21 mouse cellular contexts compared by ENCODE assay signal in the genomic region with DNA sequence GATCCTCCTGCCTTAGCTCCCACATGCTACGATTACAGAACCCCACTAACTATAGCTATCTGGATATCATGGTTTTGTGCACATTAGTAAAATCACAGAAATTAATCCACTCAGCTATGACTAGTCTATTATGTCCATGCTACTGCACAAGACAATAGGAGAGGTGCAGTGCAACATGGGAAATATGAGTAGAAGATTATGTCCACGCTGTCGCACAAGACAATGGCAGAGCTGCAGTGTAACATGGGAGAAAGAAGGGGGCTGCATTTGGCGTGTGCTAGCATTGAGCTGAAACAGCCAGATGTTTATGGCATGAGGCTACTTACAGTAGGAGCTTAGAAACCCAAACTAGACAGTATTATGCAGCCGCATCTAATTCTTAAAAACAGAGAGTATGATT. TPM values are rescaled to one million over a fixed set of nuclear protein-coding genes. Genes with fewer than 3 reads are reported as not detected.
A peak's percentile ranks its signal among the peaks of the same experiment; 100 is the strongest.
DNase-seq lines count a peak whose midpoint lies in the region; ATAC-seq and TF ChIP-seq lines count a peak whose summit lies in the region.
"Had no signal": no experiment of that assay in that cellular context is flagged by ENCODE, and none has a peak within 500 bp of the region (broad histone marks: within the 10 kb centered on the region; RNA-seq: fewer than 3 reads in every experiment).

No protein-coding gene starts in this region.

- H3K4me1 ChIP-seq in forebrain, embryonic 15.5 days: no peaks in the 10 kb centered on the region
- H3K4me1 ChIP-seq in forebrain, postnatal 0 days (ENCODE audit: insufficient read depth): no peaks in the 10 kb centered on the region
- H3K4me1 ChIP-seq in hindbrain, postnatal 0 days (ENCODE audit: insufficient read depth, low read length): no peaks in the 10 kb centered on the region
- no peaks in the 10 kb centered on the region for H3K4me1 ChIP-seq in hindbrain, embryonic 11.5 days (replicated peaks; ENCODE audit: control insufficient read depth, insufficient read depth, low read length)
- H3K4me1 ChIP-seq in neural tube, embryonic 11.5 days (ENCODE audit: control insufficient read depth, insufficient read depth, low read length): no peaks in the 10 kb centered on the region
- no peaks in the 10 kb centered on the region; the same call in 1 of the 2 replicates for H3K4me1 ChIP-seq in neural tube, embryonic 15.5 days
- H3K4me1 ChIP-seq: embryonic facial prominence, embryonic 12.5 days; forebrain, embryonic 13.5 days; intestine, embryonic 15.5 days had no signal

- ATAC-seq in forebrain, embryonic 15.5 days (replicated peaks): peak; percentile 38; the same call in 1 of the 2 replicates
- ATAC-seq in forebrain, postnatal 0 days: no peak
- peak; percentile 30; the same call in 1 of the 2 replicates for ATAC-seq in hindbrain, postnatal 0 days
- ATAC-seq in hindbrain, embryonic 11.5 days (ENCODE audit: low FRiP score): no peak
- ATAC-seq in neural tube, embryonic 11.5 days (ENCODE audit: insufficient read depth, low FRiP score, low TSS enrichment): 0 out of 2 replicates have a peak, but pooled peaks have one; percentile 13
- no peak for ATAC-seq in neural tube, embryonic 15.5 days (ENCODE audit: low FRiP score)
- ATAC-seq: forebrain, embryonic 13.5 days; intestine, embryonic 15.5 days had no signal

- H3K4me3 ChIP-seq in forebrain, embryonic 15.5 days: no peak overlapping the region
- H3K4me3 ChIP-seq in forebrain, postnatal 0 days (ENCODE audit: low read depth, low read length): no peak overlapping the region
- no peak overlapping the region for H3K4me3 ChIP-seq in hindbrain, postnatal 0 days (ENCODE audit: low read length)
- no peak overlapping the region for H3K4me3 ChIP-seq in hindbrain, embryonic 11.5 days (ENCODE audit: low read depth, low read length)
- no peak overlapping the region for H3K4me3 ChIP-seq in neural tube, embryonic 11.5 days (ENCODE audit: low read depth, low read length)
- H3K4me3 ChIP-seq in neural tube, embryonic 15.5 days (replicated peaks): no peak overlapping the region
- H3K4me3 ChIP-seq: embryonic facial prominence, embryonic 12.5 days; forebrain, embryonic 13.5 days; heart, embryonic 10.5 days; intestine, embryonic 15.5 days had no signal

- H3K27ac ChIP-seq in forebrain, embryonic 15.5 days (replicated peaks): no peak overlapping the region
- H3K27ac ChIP-seq in forebrain, postnatal 0 days (ENCODE audit: low read depth, low read length): no peak overlapping the region
- H3K27ac ChIP-seq in hindbrain, postnatal 0 days: no peak overlapping the region
- no peak overlapping the region for H3K27ac ChIP-seq in hindbrain, embryonic 11.5 days (ENCODE audit: low read depth, low read length)
- H3K27ac ChIP-seq in neural tube, embryonic 11.5 days (ENCODE audit: low read depth, low read length): no peak overlapping the region
- H3K27ac ChIP-seq in neural tube, embryonic 15.5 days (replicated peaks): no peak overlapping the region
- H3K27ac ChIP-seq: embryonic facial prominence, embryonic 12.5 days; forebrain, embryonic 13.5 days; heart, embryonic 10.5 days; intestine, embryonic 15.5 days had no signal

- 79% methylated on average over 5 of the region's 5 CpGs for WGBS in forebrain, embryonic 15.5 days
- WGBS in forebrain, postnatal 0 days: 73% methylated on average over 5 of the region's 5 CpGs
- WGBS in hindbrain, postnatal 0 days: 65% methylated on average over 5 of the region's 5 CpGs
- 82% methylated on average over 5 of the region's 5 CpGs for WGBS in hindbrain, embryonic 11.5 days
- WGBS in neural tube, embryonic 11.5 days: 89% methylated on average over 5 of the region's 5 CpGs
- WGBS in neural tube, embryonic 15.5 days: 72% methylated on average over 5 of the region's 5 CpGs

- no peak overlapping the region for H3K9ac ChIP-seq in forebrain, embryonic 15.5 days (replicated peaks)
- no peak overlapping the region for H3K9ac ChIP-seq in forebrain, postnatal 0 days
- H3K9ac ChIP-seq in hindbrain, postnatal 0 days (replicated peaks; ENCODE audit: low read length): no peak overlapping the region
- H3K9ac ChIP-seq in hindbrain, embryonic 11.5 days (ENCODE audit: low read depth, low read length): no peak overlapping the region
- no peak overlapping the region for H3K9ac ChIP-seq in neural tube, embryonic 11.5 days (ENCODE audit: low read length)
- H3K9ac ChIP-seq in neural tube, embryonic 15.5 days (replicated peaks): no peak overlapping the region
- H3K9ac ChIP-seq: embryonic facial prominence, embryonic 12.5 days; forebrain, embryonic 13.5 days; intestine, embryonic 15.5 days had no signal

- TF ChIP-seq CTCF in forebrain, postnatal 0 days (IDR thresholded peaks at IDR 0.05; ENCODE audit: low read depth): no peak
- TF ChIP-seq CTCF in hindbrain, postnatal 0 days (IDR thresholded peaks at IDR 0.05; ENCODE audit: low read depth): no peak

- no peaks in the 10 kb centered on the region for H3K36me3 ChIP-seq in forebrain, embryonic 15.5 days
- no peaks in the 10 kb centered on the region for H3K36me3 ChIP-seq in forebrain, postnatal 0 days (ENCODE audit: insufficient read depth)
- H3K36me3 ChIP-seq in hindbrain, postnatal 0 days (ENCODE audit: insufficient read depth, low read length): no peaks in the 10 kb centered on the region
- no peaks in the 10 kb centered on the region for H3K36me3 ChIP-seq in hindbrain, embryonic 11.5 days (ENCODE audit: control insufficient read depth, insufficient read depth, low read length)
- H3K36me3 ChIP-seq in neural tube, embryonic 11.5 days (ENCODE audit: control insufficient read depth, insufficient read depth, low read length): no peaks in the 10 kb centered on the region
- no peaks in the 10 kb centered on the region for H3K36me3 ChIP-seq in neural tube, embryonic 15.5 days
- H3K36me3 ChIP-seq: embryonic facial prominence, embryonic 12.5 days; heart, embryonic 10.5 days; intestine, embryonic 15.5 days had no signal

- no peak for DNase-seq in forebrain, postnatal 0 days
- DNase-seq in hindbrain, postnatal 0 days (ENCODE audit: low spot score): no peak
- no peak for DNase-seq in hindbrain, embryonic 11.5 days (ENCODE audit: low spot score)
- DNase-seq in neural tube, embryonic 11.5 days (ENCODE audit: low spot score): no peak
- peak; percentile 88 for DNase-seq in retina, postnatal 1 day
- DNase-seq: adrenal gland, adult 2 months; adrenal gland, postnatal 25 days; cerebellum, adult 18-20 months; cerebellum, postnatal 10 days; embryo, embryonic 11 days; gastrocnemius, postnatal 10 days; heart, adult 18-20 months; heart, postnatal 10 days; heart, postnatal 4 days had no signal

- no peaks in the 10 kb centered on the region for H3K27me3 ChIP-seq in forebrain, embryonic 15.5 days
- no peaks in the 10 kb centered on the region for H3K27me3 ChIP-seq in forebrain, postnatal 0 days (ENCODE audit: insufficient read depth, low read length)
- H3K27me3 ChIP-seq in hindbrain, postnatal 0 days (ENCODE audit: insufficient read depth, low read length): no peaks in the 10 kb centered on the region
- no peaks in the 10 kb centered on the region for H3K27me3 ChIP-seq in hindbrain, embryonic 11.5 days (ENCODE audit: control insufficient read depth, insufficient read depth, low read length)
- H3K27me3 ChIP-seq in neural tube, embryonic 11.5 days (ENCODE audit: control insufficient read depth, insufficient read depth, low read length): no peaks in the 10 kb centered on the region
- H3K27me3 ChIP-seq in neural tube, embryonic 15.5 days (replicated peaks): no peaks in the 10 kb centered on the region
- H3K27me3 ChIP-seq: CH12.LX; embryonic facial prominence, embryonic 12.5 days; forebrain, embryonic 13.5 days; intestine, embryonic 15.5 days had no signal

- no peaks in the 10 kb centered on the region for H3K9me3 ChIP-seq in forebrain, embryonic 15.5 days
- H3K9me3 ChIP-seq in forebrain, postnatal 0 days (ENCODE audit: low read length): no peaks in the 10 kb centered on the region
- H3K9me3 ChIP-seq in hindbrain, postnatal 0 days (ENCODE audit: low read length): no peaks in the 10 kb centered on the region
- H3K9me3 ChIP-seq in hindbrain, embryonic 11.5 days (ENCODE audit: control insufficient read depth, low read length): no peaks in the 10 kb centered on the region
- no peaks in the 10 kb centered on the region for H3K9me3 ChIP-seq in neural tube, embryonic 11.5 days (ENCODE audit: control insufficient read depth, low read length)
- no peaks in the 10 kb centered on the region for H3K9me3 ChIP-seq in neural tube, embryonic 15.5 days (replicated peaks)
- H3K9me3 ChIP-seq: embryonic facial prominence, embryonic 12.5 days; forebrain, embryonic 13.5 days; heart, embryonic 10.5 days; intestine, embryonic 15.5 days had no signal

- no peak overlapping the region for H3K4me2 ChIP-seq in forebrain, embryonic 15.5 days (replicated peaks)
- H3K4me2 ChIP-seq in forebrain, postnatal 0 days (ENCODE audit: low read depth): no peak overlapping the region
- H3K4me2 ChIP-seq in hindbrain, postnatal 0 days (ENCODE audit: low read depth, low read length): no peak overlapping the region
- no peak overlapping the region for H3K4me2 ChIP-seq in hindbrain, embryonic 11.5 days (replicated peaks; ENCODE audit: low read depth, low read length)
- no peak overlapping the region for H3K4me2 ChIP-seq in neural tube, embryonic 11.5 days (ENCODE audit: low read depth)
- no peak overlapping the region for H3K4me2 ChIP-seq in neural tube, embryonic 15.5 days
- H3K4me2 ChIP-seq: embryonic facial prominence, embryonic 12.5 days; forebrain, embryonic 13.5 days; intestine, embryonic 15.5 days had no signal

RNA-seq across cellular contexts. Expression of a gene that starts 8.0 kb away (rescaled TPM):
- polyA plus RNA-seq in forebrain, embryonic 15.5 days (2015; fragmentation: Nextera tagmentation; extraction: Ambion mirVana): 5.8 and 9.2 TPM in 2 replicates
- 20.3 and 20.5 TPM in 2 replicates for total RNA-seq in forebrain, postnatal 0 days (2014; rRNA removed)
- polyA plus RNA-seq in forebrain, postnatal 0 days (2015; fragmentation: Nextera tagmentation; extraction: Ambion mirVana): 6.3 and 10.3 TPM in 2 replicates
- total RNA-seq in hindbrain, postnatal 0 days (2014; rRNA removed): 11.6 and 23.4 TPM in 2 replicates
- polyA plus RNA-seq in hindbrain, postnatal 0 days (2015; fragmentation: Nextera tagmentation; extraction: Ambion mirVana): 14.6 and 15.2 TPM in 2 replicates
- 7.0 and 7.6 TPM in 2 replicates for polyA plus RNA-seq in hindbrain, embryonic 11.5 days (2014; fragmentation: Nextera tagmentation; extraction: Ambion mirVana)
- polyA plus RNA-seq in neural tube, embryonic 11.5 days (2014; fragmentation: Nextera tagmentation; extraction: Ambion mirVana): 6.0 and 7.9 TPM in 2 replicates
- polyA plus RNA-seq in neural tube, embryonic 15.5 days (2015; fragmentation: Nextera tagmentation; extraction: Ambion mirVana): 13.0 and 14.9 TPM in 2 replicates
- total RNA-seq: CH12.LX had no signal

Comparison
In these comparisons a context has a peak if more than half of its experiments do, and no peak if none do; other contexts are left out.
1. ATAC-seq: peak in forebrain, embryonic 15.5 days (single experiment), hindbrain, postnatal 0 days (single experiment) and neural tube, embryonic 11.5 days (single experiment); none in forebrain, postnatal 0 days (single experiment), hindbrain, embryonic 11.5 days (single experiment) and neural tube, embryonic 15.5 days (single experiment).